Mouse (Mus musculus): ENCODE results near the gene Leng8. TPM values are rescaled to one million over a fixed set of nuclear protein-coding genes. Genes with fewer than 3 reads are reported as not detected.
A peak's percentile ranks its signal among the peaks of the same experiment; 100 is the strongest.

The Leng8 gene
- total and polyA plus RNA-seq, 3 experiments = 40.8 to 154 (median 132) TPM

DNA sequence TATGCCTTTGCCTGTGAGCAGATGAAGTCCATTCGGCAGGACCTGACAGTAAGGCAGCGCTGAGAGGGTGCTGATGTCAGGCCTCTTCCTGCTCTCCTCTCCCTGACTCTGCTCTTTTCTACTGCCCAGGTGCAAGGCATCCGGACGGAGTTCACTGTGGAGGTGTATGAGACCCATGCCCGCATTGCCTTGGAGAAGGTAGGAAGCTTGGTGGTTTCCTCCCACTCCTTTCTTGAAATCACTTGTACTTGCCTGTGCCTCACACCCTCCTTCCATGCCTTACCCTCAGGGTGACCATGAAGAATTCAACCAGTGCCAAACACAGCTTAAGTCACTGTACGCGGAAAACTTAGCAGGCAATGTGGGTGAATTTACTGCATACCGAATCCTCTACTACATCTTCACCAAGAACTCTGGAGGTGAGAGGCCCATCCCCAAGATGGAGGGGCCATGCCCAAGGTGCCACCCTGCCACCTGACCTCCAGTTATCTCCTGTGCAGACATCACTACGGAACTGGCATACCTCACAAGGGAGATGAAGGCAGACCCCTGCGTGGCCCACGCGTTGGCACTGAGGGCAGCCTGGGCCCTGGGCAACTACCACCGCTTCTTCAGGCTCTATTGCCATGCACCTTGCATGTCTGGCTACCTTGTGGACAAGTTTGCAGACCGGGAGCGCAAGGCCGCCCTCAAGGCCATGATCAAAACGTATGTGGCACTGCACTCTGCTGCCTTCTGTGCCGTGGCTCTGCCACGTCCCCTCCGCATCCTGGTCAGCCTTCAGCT is 8.1 kb downstream of the Leng8 start:
- Histone ChIP-seq H3K9me3 (replicated peaks) (no peaks in the 10 kb centered on the region), H3K36me3 (replicated peaks) (peaks cover 88% of the 10 kb centered on the region), H3K27me3 (ENCODE audit: insufficient read depth, low read length) (no peaks in the 10 kb centered on the region), H3K4me1 (ENCODE audit: insufficient read depth, low read depth, low read length) (peaks cover 81% of the 10 kb centered on the region), H3K4me3 (ENCODE audit: low read depth, low read length) (peak overlapping the region; percentile 20; the same call in 1 of the 2 replicates)
- no peak for TF ChIP-seq GATA1 (IDR thresholded peaks at IDR 0.05; ENCODE audit: borderline replicate concordance, low read length)
- no peak for TF ChIP-seq GATA2 (IDR thresholded peaks at IDR 0.05; ENCODE audit: borderline replicate concordance, low read depth, low read length)
- TF ChIP-seq TAL1 (conservative IDR thresholded peaks at IDR 0.05; ENCODE audit: low read depth, low read length) = no peak
- no peak for TF ChIP-seq POLR2AphosphoS5 (IDR thresholded peaks at IDR 0.05; ENCODE audit: insufficient replicate concordance, low read depth, low read length)
- TF ChIP-seq CTCF (IDR thresholded peaks at IDR 0.05; ENCODE audit: low read depth, low read length) = no peak
- ATAC-seq (ENCODE audit: extremely low read depth, insufficient number of reproducible peaks, low FRiP score, poor library complexity, severe bottlenecking) (no peak), DNase-seq (ENCODE audit: low spot score) (no peak)

DNA sequence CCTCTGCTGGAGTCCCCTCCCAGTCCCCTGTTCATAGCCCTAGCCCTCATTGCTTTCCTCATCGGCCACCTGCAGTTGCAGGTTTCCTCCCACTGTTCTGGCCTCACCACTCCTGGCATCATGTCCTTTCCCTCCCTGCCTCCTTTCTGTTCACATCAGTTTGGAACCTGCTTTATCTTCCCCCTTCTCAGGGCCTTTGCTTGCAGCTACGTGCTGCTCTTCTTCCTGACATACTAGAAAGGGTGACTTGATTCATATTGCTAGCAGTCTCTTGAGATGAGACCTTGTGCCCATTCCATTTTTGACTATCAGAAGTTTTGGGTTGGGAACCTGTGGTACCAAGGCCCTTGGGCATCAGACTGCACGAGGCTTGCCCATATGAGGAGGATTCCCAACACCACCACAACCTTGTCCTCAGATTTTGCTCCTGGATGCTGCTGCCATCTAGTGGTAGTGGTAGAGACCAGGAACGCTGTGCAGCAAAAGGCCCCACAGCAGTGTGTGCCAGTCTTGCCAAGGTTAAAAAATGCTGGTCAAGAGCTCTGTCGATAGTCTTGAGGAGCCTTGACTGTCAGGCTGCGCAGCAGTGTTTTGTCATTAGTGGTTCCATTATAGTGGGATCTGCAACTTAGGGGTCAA is 8.8 kb downstream of the Leng8 start:
- no peaks in the 10 kb centered on the region for H3K27me3 ChIP-seq (ENCODE audit: insufficient read depth, low read length)
- peaks cover 87% of the 10 kb centered on the region for H3K4me1 ChIP-seq (ENCODE audit: insufficient read depth, low read depth, low read length)
- peak overlapping the region; percentile 20; the same call in 1 of the 2 replicates for H3K4me3 ChIP-seq (ENCODE audit: low read depth, low read length)
- H3K36me3 ChIP-seq (replicated peaks) = peaks cover 80% of the 10 kb centered on the region
- no peaks in the 10 kb centered on the region for H3K9me3 ChIP-seq (replicated peaks)
- peak; percentile 47 for DNase-seq (ENCODE audit: low spot score)
- ATAC-seq (ENCODE audit: extremely low read depth, insufficient number of reproducible peaks, low FRiP score, poor library complexity, severe bottlenecking) = no peak
- no peak for TF ChIP-seq GATA2 (IDR thresholded peaks at IDR 0.05; ENCODE audit: borderline replicate concordance, low read depth, low read length)
- no peak for TF ChIP-seq TAL1 (conservative IDR thresholded peaks at IDR 0.05; ENCODE audit: low read depth, low read length)
- no peak for TF ChIP-seq POLR2AphosphoS5 (IDR thresholded peaks at IDR 0.05; ENCODE audit: insufficient replicate concordance, low read depth, low read length)
- peak; percentile 42; the same call in 1 of the 2 replicates for TF ChIP-seq CTCF (IDR thresholded peaks at IDR 0.05; ENCODE audit: low read depth, low read length)
- no peak for TF ChIP-seq GATA1 (IDR thresholded peaks at IDR 0.05; ENCODE audit: borderline replicate concordance, low read length)

DNA sequence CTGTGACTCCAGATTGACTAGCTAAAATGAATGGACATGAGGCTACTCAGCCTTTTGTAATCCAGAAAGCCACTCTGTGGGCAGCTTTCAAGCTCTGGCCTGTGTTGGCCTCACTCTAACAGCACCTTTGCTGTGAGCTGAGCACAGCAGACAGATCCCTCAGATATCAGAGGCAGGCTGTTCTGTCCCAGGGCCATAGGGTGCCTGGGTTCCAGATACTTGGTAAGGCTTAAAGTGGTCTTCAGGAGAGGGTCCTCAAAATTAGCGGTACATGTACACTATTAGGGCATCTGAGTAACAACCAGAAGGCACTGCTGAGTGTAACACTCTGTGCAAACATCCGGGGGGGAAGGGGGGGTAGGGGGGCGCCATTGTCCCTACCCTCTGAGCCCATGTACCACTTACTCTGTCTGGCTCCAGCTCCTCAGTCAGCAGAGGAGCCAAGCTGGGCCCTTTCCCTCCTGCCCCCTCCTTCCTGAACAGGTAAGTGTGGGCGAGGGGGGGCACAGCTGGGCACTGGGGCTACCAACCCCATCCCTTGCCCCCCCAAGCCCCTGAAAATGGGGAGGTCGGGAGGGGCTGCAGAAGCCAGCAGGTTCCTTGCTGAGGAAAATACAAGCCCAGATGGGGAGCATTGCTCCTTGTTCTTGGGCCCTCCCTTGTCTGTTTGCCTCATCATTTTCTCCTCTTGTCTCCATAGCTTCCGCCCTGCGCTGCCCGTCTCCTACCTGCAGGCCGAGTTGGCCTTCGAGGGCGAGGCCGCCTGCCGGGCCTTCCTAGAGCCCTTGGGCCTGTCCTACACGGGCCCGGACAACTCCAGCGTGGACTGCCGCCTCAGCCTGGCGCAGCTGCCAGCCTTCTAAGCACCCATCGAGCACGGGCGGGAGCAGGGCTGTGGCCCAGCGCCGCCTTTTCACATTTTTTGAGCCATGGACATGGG is 9.7 kb downstream of the Leng8 start:
- H3K27me3 ChIP-seq (ENCODE audit: insufficient read depth, low read length) = no peaks in the 10 kb centered on the region
- DNase-seq (ENCODE audit: low spot score) = no peak
- H3K36me3 ChIP-seq (replicated peaks) = peaks cover 72% of the 10 kb centered on the region
- no peaks in the 10 kb centered on the region for H3K9me3 ChIP-seq (replicated peaks)
- no peak for ATAC-seq (ENCODE audit: extremely low read depth, insufficient number of reproducible peaks, low FRiP score, poor library complexity, severe bottlenecking)
- peaks cover 89% of the 10 kb centered on the region for H3K4me1 ChIP-seq (ENCODE audit: insufficient read depth, low read depth, low read length)
- TF ChIP-seq GATA1 (IDR thresholded peaks at IDR 0.05; ENCODE audit: borderline replicate concordance, low read length) = no peak
- no peak for TF ChIP-seq GATA2 (IDR thresholded peaks at IDR 0.05; ENCODE audit: borderline replicate concordance, low read depth, low read length)
- TF ChIP-seq POLR2AphosphoS5 (IDR thresholded peaks at IDR 0.05; ENCODE audit: insufficient replicate concordance, low read depth, low read length) = no peak
- no peak for TF ChIP-seq CTCF (IDR thresholded peaks at IDR 0.05; ENCODE audit: low read depth, low read length)
- TF ChIP-seq TAL1 (conservative IDR thresholded peaks at IDR 0.05; ENCODE audit: low read depth, low read length) = no peak
- H3K4me3 ChIP-seq (ENCODE audit: low read depth, low read length) = peak overlapping the region; percentile 64; the same call in 1 of the 2 replicates

DNA sequence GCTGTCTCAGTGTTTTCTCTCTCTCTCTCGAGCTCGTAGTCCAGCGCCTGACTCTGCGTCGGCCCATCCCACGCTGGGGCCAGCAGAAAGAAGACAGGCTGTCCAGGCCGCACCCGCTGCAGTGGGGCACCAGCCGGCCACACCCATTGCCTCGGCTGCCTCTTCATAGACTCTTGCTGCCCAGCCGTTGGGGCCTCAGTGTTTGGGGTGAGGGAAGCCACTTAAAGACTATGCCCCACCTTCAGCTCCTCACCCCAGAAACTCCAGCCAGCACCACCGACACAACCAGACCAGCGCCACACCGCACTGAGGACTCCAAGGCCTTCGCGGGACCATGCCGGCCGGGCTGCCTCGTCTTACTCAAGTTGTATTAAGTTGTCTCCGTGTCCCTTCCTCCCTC is 10.5 kb downstream of the Leng8 start:
- H3K9me3 ChIP-seq (replicated peaks) = no peaks in the 10 kb centered on the region
- ATAC-seq (ENCODE audit: extremely low read depth, insufficient number of reproducible peaks, low FRiP score, poor library complexity, severe bottlenecking) (peak; percentile 24; the same call in 1 of the 2 replicates), DNase-seq (ENCODE audit: low spot score) (no peak)
- peaks cover 63% of the 10 kb centered on the region for H3K36me3 ChIP-seq (replicated peaks)
- peaks cover 90% of the 10 kb centered on the region for H3K4me1 ChIP-seq (ENCODE audit: insufficient read depth, low read depth, low read length)
- TF ChIP-seq TAL1 (conservative IDR thresholded peaks at IDR 0.05; ENCODE audit: low read depth, low read length) (no peak), POLR2AphosphoS5 (IDR thresholded peaks at IDR 0.05; ENCODE audit: insufficient replicate concordance, low read depth, low read length) (no peak), GATA1 (IDR thresholded peaks at IDR 0.05; ENCODE audit: borderline replicate concordance, low read length) (no peak), CTCF (IDR thresholded peaks at IDR 0.05; ENCODE audit: low read depth, low read length) (no peak), GATA2 (IDR thresholded peaks at IDR 0.05; ENCODE audit: borderline replicate concordance, low read depth, low read length) (no peak)
- H3K4me3 ChIP-seq (ENCODE audit: low read depth, low read length) = peak overlapping the region; percentile 84; the same call in 1 of the 2 replicates
- H3K27me3 ChIP-seq (ENCODE audit: insufficient read depth, low read length) = no peaks in the 10 kb centered on the region

DNA sequence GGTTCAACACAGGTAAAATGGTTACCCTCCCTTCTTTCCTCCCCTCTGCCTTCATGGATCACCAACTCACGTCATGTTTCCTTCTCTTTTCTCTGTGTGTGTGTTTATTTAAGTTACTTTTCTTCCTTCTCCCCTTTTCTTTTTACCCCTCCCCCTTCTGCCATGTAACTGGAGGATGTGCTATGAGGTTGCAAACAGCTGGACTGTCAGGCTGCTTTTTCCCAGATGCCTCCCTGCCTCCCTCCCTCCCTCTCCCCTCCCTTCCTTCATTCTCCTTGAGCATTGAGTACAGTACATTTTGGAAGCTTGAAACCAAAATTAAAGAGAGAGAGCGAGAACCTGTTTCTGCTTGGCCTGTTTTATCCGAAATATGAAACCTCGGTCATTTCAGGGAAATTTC is 11.0 kb downstream of the Leng8 start:
- DNase-seq (ENCODE audit: low spot score) (no peak), ATAC-seq (ENCODE audit: extremely low read depth, insufficient number of reproducible peaks, low FRiP score, poor library complexity, severe bottlenecking) (no peak)
- Histone ChIP-seq H3K36me3 (replicated peaks) (peaks cover 59% of the 10 kb centered on the region), H3K9me3 (replicated peaks) (no peaks in the 10 kb centered on the region), H3K27me3 (ENCODE audit: insufficient read depth, low read length) (no peaks in the 10 kb centered on the region), H3K4me1 (ENCODE audit: insufficient read depth, low read depth, low read length) (peaks cover 89% of the 10 kb centered on the region), H3K4me3 (ENCODE audit: low read depth, low read length) (peak overlapping the region; percentile 84; the same call in 1 of the 2 replicates)
- TF ChIP-seq GATA2 (IDR thresholded peaks at IDR 0.05; ENCODE audit: borderline replicate concordance, low read depth, low read length) (no peak), POLR2AphosphoS5 (IDR thresholded peaks at IDR 0.05; ENCODE audit: insufficient replicate concordance, low read depth, low read length) (no peak), GATA1 (IDR thresholded peaks at IDR 0.05; ENCODE audit: borderline replicate concordance, low read length) (no peak), CTCF (IDR thresholded peaks at IDR 0.05; ENCODE audit: low read depth, low read length) (no peak), TAL1 (conservative IDR thresholded peaks at IDR 0.05; ENCODE audit: low read depth, low read length) (no peak)
